Mouse (Mus musculus) kidney, embryonic 16.5 days (tissue): ENCODE measurements around the gene Pter. TPM values are rescaled to one million over a fixed set of nuclear protein-coding genes. Genes with fewer than 3 reads are reported as not detected.

Experiments used
- ATAC-seq: fragments of 200-750 bp; cut with Nextera tagmentation; 2 replicates; pipeline ENCODE4 v1.8.0; 2017; ENCODE audit warnings: moderate TSS enrichment; ENCODE audit not compliant: low FRiP score, low TSS enrichment
- H3K27ac ChIP-seq: fragments of 300-500 bp; sonication (generic); 2 replicates; pipeline ENCODE4 v1.5.1; 2014; ENCODE audit warnings: low read length
- H3K27me3 ChIP-seq: fragments of 300-500 bp; sonication (generic); 2 replicates; pipeline ENCODE4 v1.6.1; 2014; ENCODE audit warnings: low read length, control low read depth, mixed read lengths; ENCODE audit not compliant: insufficient read depth
- H3K36me3 ChIP-seq: fragments of 300-500 bp; sonication (generic); 2 replicates; pipeline ENCODE4 v1.6.1; 2014; ENCODE audit warnings: low read length, control low read depth, mixed read lengths; ENCODE audit not compliant: insufficient read depth
- H3K4me1 ChIP-seq: fragments of 300-500 bp; sonication (generic); 2 replicates; pipeline ENCODE4 v1.6.1; 2014; ENCODE audit warnings: low read length, control low read depth, mixed read lengths; ENCODE audit not compliant: insufficient read depth
- H3K4me2 ChIP-seq: fragments of 300-500 bp; sonication (generic); replicated peaks from 2 replicates; pipeline ENCODE4 v1.6.1; 2014; ENCODE audit warnings: low read depth, low read length
- H3K4me3 ChIP-seq: fragments of 300-500 bp; sonication (generic); 2 replicates; pipeline ENCODE4 v1.5.1; 2014; ENCODE audit warnings: mild to moderate bottlenecking, low read length
- H3K9ac ChIP-seq: fragments of 300-500 bp; sonication (generic); replicated peaks from 2 replicates; pipeline ENCODE4 v1.6.1; 2014; ENCODE audit warnings: low read length
- H3K9me3 ChIP-seq: fragments of 300-500 bp; sonication (generic); 2 replicates; pipeline ENCODE4 v1.6.1; 2016; ENCODE audit warnings: low read length, control low read depth
- WGBS: fragments of 180-500 bp; shearing (Covaris S2); extraction: QIAGEN DNeasy Blood & Tissue Kit; methylation state at CpG from one replicate; pipeline ENCODE4 v1.1.7; 2014; 5-methylcytosine and 5-hydroxymethylcytosine counted together
- polyA plus RNA-seq: library from polyadenylated mRNA; unstranded; fragments of >200 nt; fragmentation: Nextera tagmentation; extraction: Ambion mirVana; gene quantifications from 2 replicates; pipeline ENCODE4 v1.2.1, GENCODE M21; 2015

Gene Pter
- polyA plus RNA-seq, 1 experiment from 2014 or later: 75.5 TPM

DNA sequence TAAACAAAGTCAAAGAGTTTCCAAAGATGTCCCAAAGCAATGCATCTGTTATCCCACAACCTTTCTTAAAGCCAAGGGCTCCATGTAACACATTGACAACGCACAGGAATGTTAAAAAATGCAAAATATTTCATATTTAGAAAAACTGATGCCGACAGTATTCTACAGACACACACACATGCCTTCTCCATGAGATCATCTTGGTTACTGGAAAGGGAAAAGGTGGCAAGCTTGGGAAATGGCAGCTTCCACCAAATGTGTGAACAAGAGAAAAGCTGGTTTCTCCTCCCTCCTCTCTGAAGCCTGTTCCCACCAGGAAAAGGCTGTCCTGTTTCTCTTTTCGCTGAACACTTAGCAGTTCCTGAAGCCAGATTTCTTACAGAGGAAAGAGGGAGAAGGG, 114.9 kb downstream of the Pter start:
- WGBS: 68% methylated on average over 3 of the region's 3 CpGs
- Histone ChIP-seq H3K27me3 (no peaks in the 10 kb centered on the region), H3K27ac (no peak overlapping the region), H3K36me3 (no peaks in the 10 kb centered on the region), H3K4me3 (no peak overlapping the region), H3K4me1 (no peaks in the 10 kb centered on the region), H3K9me3 (no peaks in the 10 kb centered on the region), H3K9ac (no peak overlapping the region), H3K4me2 (no peak overlapping the region)
- no peak for ATAC-seq

DNA sequence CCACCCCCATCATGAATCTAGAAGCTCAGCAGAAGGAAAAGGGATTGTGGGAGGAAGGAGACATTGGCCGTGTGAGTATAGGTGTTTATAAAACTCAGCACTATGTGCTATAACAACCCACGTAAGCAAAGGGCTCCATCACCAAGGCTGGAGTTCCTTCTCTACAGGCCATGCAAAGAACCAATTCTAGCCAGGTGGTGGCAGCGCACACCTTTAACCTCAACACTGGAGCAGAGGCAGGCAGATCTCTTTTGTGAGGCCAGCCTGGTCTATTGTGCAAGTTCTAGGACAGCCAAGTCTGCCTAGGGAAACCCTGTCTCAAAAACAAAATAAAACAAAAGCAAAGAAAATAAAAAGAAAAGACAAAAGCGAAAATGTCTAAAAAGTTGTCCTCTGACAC, 115.9 kb downstream of the Pter start:
- H3K36me3 ChIP-seq: no peaks in the 10 kb centered on the region
- H3K27me3 ChIP-seq: no peaks in the 10 kb centered on the region
- WGBS: 90% methylated on average over 4 of the region's 4 CpGs
- H3K4me2 ChIP-seq: no peak overlapping the region
- no peak overlapping the region for H3K27ac ChIP-seq
- ATAC-seq: no peak
- H3K4me1 ChIP-seq: no peaks in the 10 kb centered on the region
- no peak overlapping the region for H3K9ac ChIP-seq
- no peaks in the 10 kb centered on the region for H3K9me3 ChIP-seq
- no peak overlapping the region for H3K4me3 ChIP-seq

DNA sequence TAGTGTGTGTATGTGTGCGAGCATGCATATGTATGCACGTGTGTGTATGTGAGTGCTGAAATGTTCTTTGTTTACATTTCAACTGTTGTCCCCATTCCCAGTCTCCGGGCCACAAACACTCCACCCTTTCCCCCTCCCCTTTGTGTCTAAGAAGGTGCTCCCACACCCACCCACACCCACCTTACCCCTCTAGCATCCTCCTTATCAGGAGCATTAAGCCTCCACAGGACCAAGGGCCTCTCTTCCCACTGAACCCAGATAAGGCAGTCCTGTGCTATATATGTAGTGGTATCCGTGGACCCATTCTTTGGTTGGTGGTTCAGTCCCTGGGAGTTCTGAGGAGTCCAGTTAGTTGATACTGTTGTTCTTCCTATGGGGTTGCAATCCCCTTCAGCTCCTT, 120.7 kb downstream of the Pter start:
- H3K36me3 ChIP-seq: no peaks in the 10 kb centered on the region
- WGBS: 91% methylated on average over 4 of the region's 4 CpGs

GRCm38 (mm10) chr2:13048649-13049048, 124.8 kb downstream of the Pter start:
- H3K9ac ChIP-seq: no peak overlapping the region
- H3K4me1 ChIP-seq: no peaks in the 10 kb centered on the region
- H3K4me3 ChIP-seq: no peak overlapping the region
- H3K27me3 ChIP-seq: no peaks in the 10 kb centered on the region
- no peak overlapping the region for H3K27ac ChIP-seq
- H3K9me3 ChIP-seq: no peaks in the 10 kb centered on the region
- H3K4me2 ChIP-seq: no peak overlapping the region
- WGBS: 90% methylated on average over 6 of the region's 6 CpGs
- ATAC-seq: no peak
- H3K36me3 ChIP-seq: no peaks in the 10 kb centered on the region

More for the DNA sequence above, 120.7 kb downstream of the Pter start:
- no peak overlapping the region for H3K27ac ChIP-seq
- no peaks in the 10 kb centered on the region for H3K27me3 ChIP-seq
- no peaks in the 10 kb centered on the region for H3K9me3 ChIP-seq
- H3K9ac ChIP-seq: no peak overlapping the region
- no peak overlapping the region for H3K4me2 ChIP-seq
- H3K4me3 ChIP-seq: no peak overlapping the region
- ATAC-seq: no peak
- H3K4me1 ChIP-seq: no peaks in the 10 kb centered on the region

Other genes starting within 250 kb of the Pter start
- gene C1ql3, start 87.8 kb downstream of the Pter start, polyA plus RNA-seq: 1.1 and 1.7 TPM in 2 replicates